Mouse (Mus musculus): ENCODE measurements around the gene Ankrd28. TPM values are rescaled to one million over a fixed set of nuclear protein-coding genes. Genes with fewer than 3 reads are reported as not detected.

Gene Ankrd28
- polyA plus RNA-seq, 1 experiment = 34.0 TPM

- Histone ChIP-seq H3K4me3 (replicated peaks; ENCODE audit: insufficient read depth, low read depth, low read length) (no peak overlapping the region), H3K27ac (ENCODE audit: insufficient read depth, low read length) (no peak overlapping the region), H3K27me3 (ENCODE audit: control insufficient read depth, insufficient read depth, low read length) (no peaks in the 10 kb centered on the region), H3K4me1 (ENCODE audit: control insufficient read depth, insufficient read depth, low read length) (no peaks in the 10 kb centered on the region)
- TF ChIP-seq CTCF (IDR thresholded peaks at IDR 0.05; ENCODE audit: borderline replicate concordance, insufficient read depth, low read depth, low read length) = no peak
- 94% methylated on average over 2 of the region's 2 CpGs for WGBS
- DNase-seq = no peak
These were observed 95.6 kb downstream of the Ankrd28 start for GRCm38 (mm10) chr14:31734811-31735210.

GRCm38 (mm10) chr14:31727522-31727921 is 102.9 kb downstream of the Ankrd28 start:
- Histone ChIP-seq H3K27ac (ENCODE audit: insufficient read depth, low read length) (no peak overlapping the region), H3K4me1 (ENCODE audit: control insufficient read depth, insufficient read depth, low read length) (no peaks in the 10 kb centered on the region; the same call in 1 of the 2 replicates), H3K27me3 (ENCODE audit: control insufficient read depth, insufficient read depth, low read length) (no peaks in the 10 kb centered on the region), H3K4me3 (replicated peaks; ENCODE audit: insufficient read depth, low read depth, low read length) (no peak overlapping the region)
- WGBS = 96% methylated on average over 3 of the region's 3 CpGs
- DNase-seq = no peak
- TF ChIP-seq POLR2A (IDR thresholded peaks at IDR 0.05; ENCODE audit: borderline replicate concordance, insufficient read depth, low read length) (no peak), CTCF (IDR thresholded peaks at IDR 0.05; ENCODE audit: borderline replicate concordance, insufficient read depth, low read depth, low read length) (no peak)

- DNase-seq = no peak
- WGBS = 95% methylated on average over 1 of the region's 1 CpGs
- Histone ChIP-seq H3K4me3 (replicated peaks; ENCODE audit: insufficient read depth, low read depth, low read length) (no peak overlapping the region), H3K27ac (ENCODE audit: insufficient read depth, low read length) (no peak overlapping the region), H3K27me3 (ENCODE audit: control insufficient read depth, insufficient read depth, low read length) (no peaks in the 10 kb centered on the region), H3K4me1 (ENCODE audit: control insufficient read depth, insufficient read depth, low read length) (no peaks in the 10 kb centered on the region; the same call in 1 of the 2 replicates)
- TF ChIP-seq CTCF (IDR thresholded peaks at IDR 0.05; ENCODE audit: borderline replicate concordance, insufficient read depth, low read depth, low read length) (no peak), POLR2A (IDR thresholded peaks at IDR 0.05; ENCODE audit: borderline replicate concordance, insufficient read depth, low read length) (no peak)
These were observed 107.7 kb downstream of the Ankrd28 start for GRCm38 (mm10) chr14:31722746-31723145.

DNA sequence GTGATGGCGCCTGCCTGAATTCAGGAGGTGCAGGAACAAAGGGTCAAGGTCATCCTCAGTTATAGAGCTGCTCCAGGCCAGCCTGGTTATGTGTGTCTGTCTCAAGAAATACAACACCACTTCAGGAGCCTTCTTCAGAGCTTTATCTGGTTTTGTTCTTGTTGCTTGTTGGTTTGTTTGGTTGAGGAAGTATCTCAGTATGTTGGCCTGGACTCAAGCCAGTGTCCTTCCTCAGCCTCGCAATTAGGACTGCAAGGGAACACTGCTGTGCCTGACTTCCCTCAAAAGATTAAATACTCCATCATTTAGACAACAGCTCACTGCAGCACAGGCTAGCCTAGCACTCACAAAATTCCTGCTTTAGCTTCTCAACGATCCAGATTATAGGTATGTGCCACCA is 109.2 kb downstream of the Ankrd28 start:
- Histone ChIP-seq H3K4me1 (ENCODE audit: control insufficient read depth, insufficient read depth, low read length) (no peaks in the 10 kb centered on the region), H3K4me3 (replicated peaks; ENCODE audit: insufficient read depth, low read depth, low read length) (no peak overlapping the region), H3K27ac (ENCODE audit: insufficient read depth, low read length) (no peak overlapping the region), H3K27me3 (ENCODE audit: control insufficient read depth, insufficient read depth, low read length) (no peaks in the 10 kb centered on the region)
- DNase-seq = no peak
- 58% methylated on average over 3 of the region's 3 CpGs for WGBS
- no peak for TF ChIP-seq CTCF (IDR thresholded peaks at IDR 0.05; ENCODE audit: borderline replicate concordance, insufficient read depth, low read depth, low read length)
- TF ChIP-seq POLR2A (IDR thresholded peaks at IDR 0.05; ENCODE audit: borderline replicate concordance, insufficient read depth, low read length) = no peak

DNA sequence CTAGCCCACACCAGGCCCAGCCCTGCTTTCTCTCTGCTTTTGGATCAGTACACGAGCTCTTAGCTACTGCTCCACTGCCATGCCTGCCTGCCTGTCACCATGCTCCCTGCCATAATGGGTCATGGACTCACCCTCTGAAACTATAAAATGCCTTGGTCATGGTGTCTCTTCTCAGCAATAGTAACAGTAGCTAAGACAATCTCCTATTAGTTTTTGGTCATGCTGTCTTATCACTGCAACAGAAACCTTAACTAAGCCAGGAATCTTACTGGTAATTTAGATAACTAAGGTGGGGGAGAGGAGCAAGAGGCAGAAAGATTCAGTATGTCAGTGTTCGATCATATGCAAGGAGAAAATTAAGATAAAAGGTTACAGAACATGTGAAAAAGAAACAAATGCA is 112.1 kb downstream of the Ankrd28 start:
- no peak for DNase-seq
- 86% methylated on average over 2 of the region's 2 CpGs for WGBS
- Histone ChIP-seq H3K27ac (ENCODE audit: insufficient read depth, low read length) (no peak overlapping the region), H3K27me3 (ENCODE audit: control insufficient read depth, insufficient read depth, low read length) (no peaks in the 10 kb centered on the region), H3K4me3 (replicated peaks; ENCODE audit: insufficient read depth, low read depth, low read length) (no peak overlapping the region), H3K4me1 (ENCODE audit: control insufficient read depth, insufficient read depth, low read length) (no peaks in the 10 kb centered on the region)
- TF ChIP-seq CTCF (IDR thresholded peaks at IDR 0.05; ENCODE audit: borderline replicate concordance, insufficient read depth, low read depth, low read length) (no peak), POLR2A (IDR thresholded peaks at IDR 0.05; ENCODE audit: borderline replicate concordance, insufficient read depth, low read length) (no peak)

DNA sequence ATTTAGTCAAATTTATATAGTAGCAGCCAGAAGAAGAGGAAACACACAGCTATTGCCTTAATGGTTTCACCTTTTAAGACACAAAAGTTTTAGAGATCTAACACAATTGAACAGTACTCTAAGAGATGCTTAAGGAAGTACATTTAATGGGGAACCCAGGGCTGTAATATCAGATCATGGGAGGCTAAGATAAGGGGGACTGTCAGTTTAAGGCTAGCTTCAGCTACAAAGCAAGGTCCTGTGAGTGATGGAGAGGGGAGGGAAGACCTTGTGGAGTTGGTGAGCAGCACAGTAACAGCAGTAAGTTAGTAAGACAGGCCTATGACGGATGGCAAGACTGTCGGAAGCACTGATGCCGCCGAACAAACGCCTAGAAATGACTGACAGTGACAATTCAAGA is 113.1 kb downstream of the Ankrd28 start:
- TF ChIP-seq CTCF (IDR thresholded peaks at IDR 0.05; ENCODE audit: borderline replicate concordance, insufficient read depth, low read depth, low read length) (no peak), POLR2A (IDR thresholded peaks at IDR 0.05; ENCODE audit: borderline replicate concordance, insufficient read depth, low read length) (no peak)
- no peak for DNase-seq
- no peaks in the 10 kb centered on the region for H3K4me1 ChIP-seq (ENCODE audit: control insufficient read depth, insufficient read depth, low read length)
- H3K27ac ChIP-seq (ENCODE audit: insufficient read depth, low read length) = no peak overlapping the region
- no peak overlapping the region for H3K4me3 ChIP-seq (replicated peaks; ENCODE audit: insufficient read depth, low read depth, low read length)
- H3K27me3 ChIP-seq (ENCODE audit: control insufficient read depth, insufficient read depth, low read length) = no peaks in the 10 kb centered on the region
- WGBS = 92% methylated on average over 5 of the region's 5 CpGs

GRCm38 (mm10) chr14:31715669-31716068 is 114.8 kb downstream of the Ankrd28 start:
- Histone ChIP-seq H3K4me3 (replicated peaks; ENCODE audit: insufficient read depth, low read depth, low read length) (no peak overlapping the region), H3K4me1 (ENCODE audit: control insufficient read depth, insufficient read depth, low read length) (no peaks in the 10 kb centered on the region), H3K27me3 (ENCODE audit: control insufficient read depth, insufficient read depth, low read length) (no peaks in the 10 kb centered on the region), H3K27ac (ENCODE audit: insufficient read depth, low read length) (no peak overlapping the region)
- DNase-seq = no peak
- no peak for TF ChIP-seq CTCF (IDR thresholded peaks at IDR 0.05; ENCODE audit: borderline replicate concordance, insufficient read depth, low read depth, low read length)
- no peak for TF ChIP-seq POLR2A (IDR thresholded peaks at IDR 0.05; ENCODE audit: borderline replicate concordance, insufficient read depth, low read length)

DNA sequence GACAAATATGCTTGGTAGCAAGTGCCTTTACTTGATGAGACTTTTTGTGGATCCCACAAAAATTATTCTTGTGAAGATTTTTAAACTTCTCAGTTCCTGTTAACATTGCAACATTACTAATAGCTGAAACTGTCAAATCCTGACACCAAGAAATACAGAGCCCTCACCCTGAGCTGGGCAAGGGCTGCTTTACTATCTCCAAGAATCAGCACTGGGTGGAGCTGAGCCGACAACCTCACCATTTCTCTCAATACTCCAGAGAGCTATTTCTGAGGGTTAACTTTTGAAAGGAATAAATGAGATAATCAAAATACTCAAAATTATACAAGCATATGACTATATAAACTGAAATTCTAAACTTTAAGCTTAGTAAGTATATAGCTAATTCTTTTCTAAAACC is 121.1 kb downstream of the Ankrd28 start:
- 77% methylated on average over 1 of the region's 1 CpGs for WGBS
- Histone ChIP-seq H3K4me1 (ENCODE audit: control insufficient read depth, insufficient read depth, low read length) (no peaks in the 10 kb centered on the region), H3K27ac (ENCODE audit: insufficient read depth, low read length) (no peak overlapping the region), H3K27me3 (ENCODE audit: control insufficient read depth, insufficient read depth, low read length) (no peaks in the 10 kb centered on the region), H3K4me3 (replicated peaks; ENCODE audit: insufficient read depth, low read depth, low read length) (no peak overlapping the region)
- no peak for DNase-seq
- TF ChIP-seq POLR2A (IDR thresholded peaks at IDR 0.05; ENCODE audit: borderline replicate concordance, insufficient read depth, low read length) = no peak
- TF ChIP-seq CTCF (IDR thresholded peaks at IDR 0.05; ENCODE audit: borderline replicate concordance, insufficient read depth, low read depth, low read length) = no peak

Data from cerebellum, adult 2 months (tissue).